Comparison of ENCODE assay signal across 8 mouse cellular contexts in the genomic region with DNA sequence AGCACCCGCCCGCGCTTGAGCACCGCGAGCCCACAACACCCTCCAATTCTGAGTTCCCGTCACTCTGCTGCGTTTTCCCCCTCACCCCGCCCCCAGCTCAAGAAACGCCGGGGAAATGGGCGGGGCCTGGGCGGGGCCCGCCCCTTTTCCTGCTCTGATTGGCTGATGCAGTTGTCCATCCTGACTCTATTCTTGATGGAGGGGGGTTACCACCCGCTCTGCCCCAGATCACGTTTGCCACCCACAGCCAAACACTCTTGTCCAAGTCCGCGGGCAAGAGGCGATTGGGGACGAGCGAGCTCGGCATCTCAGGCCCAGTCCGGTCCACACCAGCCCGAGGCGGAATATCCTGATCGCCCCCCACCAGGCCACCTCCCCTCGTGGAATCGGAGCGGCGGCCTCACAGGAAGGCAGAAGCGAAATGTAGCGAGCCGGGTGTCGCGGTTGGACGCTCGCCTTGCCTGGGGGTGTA. TPM values are rescaled to one million over a fixed set of nuclear protein-coding genes. Genes with fewer than 3 reads are reported as not detected.
DNase-seq lines count a peak whose midpoint lies in the region; ATAC-seq and TF ChIP-seq lines count a peak whose summit lies in the region.

No protein-coding gene starts in this region.

- 0 out of 2 replicates have a peak, but pooled peaks cover 3% of the 10 kb centered on the region for H3K36me3 ChIP-seq in embryonic facial prominence, embryonic 15.5 days
- peaks cover 17% of the 10 kb centered on the region for H3K36me3 ChIP-seq in limb, embryonic 14.5 days (ENCODE audit: control insufficient read depth, insufficient read depth, low read length)
- 0 out of 2 replicates have a peak, but pooled peaks cover 5% of the 10 kb centered on the region for H3K36me3 ChIP-seq in midbrain, postnatal 0 days (ENCODE audit: insufficient read depth, low read length)

- peak overlapping the region; percentile 80 for H3K4me2 ChIP-seq in embryonic facial prominence, embryonic 15.5 days (replicated peaks)
- H3K4me2 ChIP-seq in limb, embryonic 14.5 days (replicated peaks; ENCODE audit: low read depth, low read length, severe bottlenecking): peak overlapping the region; percentile 51
- H3K4me2 ChIP-seq in midbrain, postnatal 0 days (ENCODE audit: low read depth, low read length, poor library complexity, severe bottlenecking): peak overlapping the region; percentile 86

- no peaks in the 10 kb centered on the region for H3K27me3 ChIP-seq in embryonic facial prominence, embryonic 15.5 days
- no peaks in the 10 kb centered on the region for H3K27me3 ChIP-seq in limb, embryonic 14.5 days (ENCODE audit: control insufficient read depth, insufficient read depth, low read length)
- H3K27me3 ChIP-seq in midbrain, postnatal 0 days (ENCODE audit: insufficient read depth, low read length): no peaks in the 10 kb centered on the region

- no peaks in the 10 kb centered on the region for H3K9me3 ChIP-seq in embryonic facial prominence, embryonic 15.5 days (replicated peaks)
- H3K9me3 ChIP-seq in limb, embryonic 14.5 days (ENCODE audit: control insufficient read depth, low read length): no peaks in the 10 kb centered on the region
- H3K9me3 ChIP-seq in midbrain, postnatal 0 days (ENCODE audit: low read length): no peaks in the 10 kb centered on the region

- ATAC-seq in embryonic facial prominence, embryonic 15.5 days (ENCODE audit: insufficient number of reproducible peaks, low FRiP score, low TSS enrichment, low read depth): peak; percentile 94
- ATAC-seq in limb, embryonic 14.5 days (ENCODE audit: low FRiP score, low read depth): peak; percentile 97
- ATAC-seq in midbrain, postnatal 0 days (ENCODE audit: low FRiP score): peak; percentile 95

- peak overlapping the region; percentile 59 for H3K27ac ChIP-seq in bone marrow, adult 2 months (ENCODE audit: control insufficient read depth, insufficient read depth, low read depth, low read length, poor library complexity)
- H3K27ac ChIP-seq in embryonic facial prominence, embryonic 15.5 days (replicated peaks): peak overlapping the region; percentile 90
- H3K27ac ChIP-seq in limb, embryonic 14.5 days (replicated peaks; ENCODE audit: low read depth, low read length): peak overlapping the region; percentile 87
- H3K27ac ChIP-seq in midbrain, postnatal 0 days (ENCODE audit: low read depth, low read length): peak overlapping the region; percentile 86

- peak overlapping the region; percentile 76 for H3K9ac ChIP-seq in embryonic facial prominence, embryonic 15.5 days
- peak overlapping the region; percentile 81 for H3K9ac ChIP-seq in limb, embryonic 14.5 days (ENCODE audit: low read depth, low read length, severe bottlenecking)
- H3K9ac ChIP-seq in midbrain, postnatal 0 days (replicated peaks; ENCODE audit: low read length, poor library complexity, severe bottlenecking): peak overlapping the region; percentile 86

- TF ChIP-seq CTCF in bone marrow, adult 2 months (IDR thresholded peaks at IDR 0.05; ENCODE audit: control insufficient read depth, insufficient read depth, low read length): no peak
- TF ChIP-seq CTCF in midbrain, postnatal 0 days (IDR thresholded peaks at IDR 0.05): no peak

- no peak; the same call in 1 of the 2 replicates for TF ChIP-seq POLR2A in bone marrow, adult 2 months (IDR thresholded peaks at IDR 0.05; ENCODE audit: borderline replicate concordance, control insufficient read depth, low read depth, low read length)
- TF ChIP-seq POLR2A in limb, embryonic 14.5 days (IDR thresholded peaks at IDR 0.05; ENCODE audit: borderline replicate concordance, extremely low read depth, insufficient read depth, insufficient read length): 0 out of 2 replicates have a peak, but pooled peaks have one; percentile 41

- H3K4me1 ChIP-seq in bone marrow, adult 2 months (ENCODE audit: control insufficient read depth, insufficient read depth, low read length): no peaks in the 10 kb centered on the region; the same call in 1 of the 2 replicates
- peaks cover 39% of the 10 kb centered on the region for H3K4me1 ChIP-seq in embryonic facial prominence, embryonic 15.5 days
- H3K4me1 ChIP-seq in limb, embryonic 14.5 days (ENCODE audit: control insufficient read depth, insufficient read depth, low read length): peaks cover 12% of the 10 kb centered on the region
- peaks cover 22% of the 10 kb centered on the region; the same call in 1 of the 2 replicates for H3K4me1 ChIP-seq in midbrain, postnatal 0 days (ENCODE audit: insufficient read depth, low read length)

- peak overlapping the region; percentile 86 for H3K4me3 ChIP-seq in bone marrow, adult 2 months (replicated peaks; ENCODE audit: control insufficient read depth, low read depth, low read length)
- peak overlapping the region; percentile 89 for H3K4me3 ChIP-seq in embryonic facial prominence, embryonic 15.5 days (replicated peaks)
- H3K4me3 ChIP-seq in limb, embryonic 14.5 days (replicated peaks; ENCODE audit: low read length): peak overlapping the region; percentile 80
- H3K4me3 ChIP-seq in midbrain, postnatal 0 days (ENCODE audit: low read depth, low read length): peak overlapping the region; percentile 73

- peak; percentile 96 for DNase-seq in 416B (ENCODE audit: low read depth)
- DNase-seq in heart, adult 8-10 months (ENCODE audit: low spot score): peak; percentile 95
- peak; percentile 96 for DNase-seq in kidney, adult 9 months
- DNase-seq in limb, embryonic 14.5 days (ENCODE audit: low spot score): peak; percentile 98
- DNase-seq in midbrain, postnatal 0 days (ENCODE audit: low spot score): peak; percentile 97
- DNase-seq in spleen, postnatal 14 days (ENCODE audit: low spot score in 2 of 2): peak; percentile 79 to 80

- WGBS in bone marrow, adult 2 months: under 1% methylated on average over 36 of the region's 36 CpGs
- under 1% methylated on average over 36 of the region's 36 CpGs for WGBS in embryonic facial prominence, embryonic 15.5 days
- 4% methylated on average over 34 of the region's 36 CpGs for WGBS in limb, embryonic 14.5 days
- WGBS in midbrain, postnatal 0 days: under 1% methylated on average over 35 of the region's 36 CpGs

RNA-seq across cellular contexts. Expression of a gene that starts 0.5 kb away (rescaled TPM):
- polyA plus RNA-seq in bone marrow, adult 2 months (2011; ENCODE audit: insufficient read depth, insufficient read length, low replicate concordance, missing spikeins): 1.4 and 2.2 TPM in 2 replicates
- polyA plus RNA-seq in embryonic facial prominence, embryonic 15.5 days (2015; fragmentation: Nextera tagmentation; extraction: Ambion mirVana): 17.8 and 18.3 TPM in 2 replicates
- 10 to 100 TPM; 51.3 to 79.6 (median 60.3) TPM for total RNA-seq in heart, adult 8-10 months (2022)
- 27.0 and 43.4 TPM in 2 replicates for polyA plus RNA-seq in limb, embryonic 14.5 days (2012; rRNA removed)
- polyA plus RNA-seq in limb, embryonic 14.5 days (2014; fragmentation: Nextera tagmentation; extraction: Ambion mirVana): 13.3 and 15.3 TPM in 2 replicates
- 39.6 and 45.5 TPM in 2 replicates for total RNA-seq in midbrain, postnatal 0 days (2014; rRNA removed)
- 21.0 and 22.1 TPM in 2 replicates for polyA plus RNA-seq in midbrain, postnatal 0 days (2015; fragmentation: Nextera tagmentation; extraction: Ambion mirVana)

RNA-seq across cellular contexts. Expression of a gene that starts 30.6 kb away (rescaled TPM):
- 0.35 TPM in 1 of 2 replicates, not detected in the other for polyA plus RNA-seq in bone marrow, adult 2 months (2011; ENCODE audit: insufficient read depth, insufficient read length, low replicate concordance, missing spikeins)
- 0.72 and 1.2 TPM in 2 replicates for polyA plus RNA-seq in embryonic facial prominence, embryonic 15.5 days (2015; fragmentation: Nextera tagmentation; extraction: Ambion mirVana)
- 10 to 100 TPM in 1 of 4 experiments, 1 to 10 TPM in 3; 7.1 to 10.1 (median 8.0) TPM for total RNA-seq in heart, adult 8-10 months (2022)
- 0.42 and 0.53 TPM in 2 replicates for polyA plus RNA-seq in limb, embryonic 14.5 days (2012; rRNA removed)
- 0.29 and 0.90 TPM in 2 replicates for polyA plus RNA-seq in limb, embryonic 14.5 days (2014; fragmentation: Nextera tagmentation; extraction: Ambion mirVana)
- total RNA-seq in midbrain, postnatal 0 days (2014; rRNA removed): 0.05 TPM in 2 replicates
- 0.29 and 0.38 TPM in 2 replicates for polyA plus RNA-seq in midbrain, postnatal 0 days (2015; fragmentation: Nextera tagmentation; extraction: Ambion mirVana)

RNA-seq across cellular contexts. Expression of a gene that starts 39.2 kb away (rescaled TPM):
- 14.6 and 15.7 TPM in 2 replicates for polyA plus RNA-seq in bone marrow, adult 2 months (2011; ENCODE audit: insufficient read depth, insufficient read length, low replicate concordance, missing spikeins)
- polyA plus RNA-seq in embryonic facial prominence, embryonic 15.5 days (2015; fragmentation: Nextera tagmentation; extraction: Ambion mirVana): 27.4 and 30.5 TPM in 2 replicates
- total RNA-seq in heart, adult 8-10 months (2022): 10 to 100 TPM in 3 of 4 experiments, 1 to 10 TPM in 1; 8.9 to 13.5 (median 10.5) TPM
- polyA plus RNA-seq in limb, embryonic 14.5 days (2012; rRNA removed): 22.8 and 25.4 TPM in 2 replicates
- 25.2 and 27.7 TPM in 2 replicates for polyA plus RNA-seq in limb, embryonic 14.5 days (2014; fragmentation: Nextera tagmentation; extraction: Ambion mirVana)
- 4.9 and 7.8 TPM in 2 replicates for total RNA-seq in midbrain, postnatal 0 days (2014; rRNA removed)
- polyA plus RNA-seq in midbrain, postnatal 0 days (2015; fragmentation: Nextera tagmentation; extraction: Ambion mirVana): 6.6 and 7.9 TPM in 2 replicates

Comparison
In these comparisons a context has a peak if more than half of its experiments do, and no peak if none do; other contexts are left out.
1. Peak in every context shown above with its lines: DNase-seq, ATAC-seq, H3K4me3 ChIP-seq and H3K27ac ChIP-seq.